Mouse (Mus musculus) E14TG2a.4 (cell line): Measurements from ENCODE around the gene Rhebl1.

ENCODE experiments used
- CTCF ChIP-seq: conservative IDR thresholded peaks from 2 replicates; pipeline ENCODE4 v1.5.1; 2014; ENCODE audit warnings: low read length
- NANOG ChIP-seq: IDR thresholded peaks from 2 replicates; pipeline ENCODE4 v1.6.1; 2014; ENCODE audit warnings: borderline replicate concordance, low read length, mixed read lengths
- POU5F1 ChIP-seq: IDR thresholded peaks from 2 replicates; pipeline ENCODE4 v1.6.1; 2014; ENCODE audit warnings: low read length, borderline replicate concordance

GRCm38 (mm10) chr15:98922581-98922980 lies 28.2 kb upstream of the Rhebl1 start:
- TF ChIP-seq CTCF (no peak), NANOG (no peak), POU5F1 (no peak)
